Mouse (Mus musculus) natural killer cell, adult 2 months (primary cell): ENCODE data around the gene Irgm1.
"Not testable (repeated sequence)": the region's sequence is repeated elsewhere in the genome, so short reads cannot be mapped to it uniquely, and the experiment has no call there.

ENCODE experiments used
- DNase-seq, 2 experiments: peaks; one replicate each; pipeline ENCODE4 v3.0.0; 2022; ENCODE audit warnings: low spot score in 2 of 2

The Irgm1 gene

GRCm38 (mm10) chr11:48853474-48854180, 17.9 kb downstream of the Irgm1 start:
- peak; percentile 90 for DNase-seq

DNA sequence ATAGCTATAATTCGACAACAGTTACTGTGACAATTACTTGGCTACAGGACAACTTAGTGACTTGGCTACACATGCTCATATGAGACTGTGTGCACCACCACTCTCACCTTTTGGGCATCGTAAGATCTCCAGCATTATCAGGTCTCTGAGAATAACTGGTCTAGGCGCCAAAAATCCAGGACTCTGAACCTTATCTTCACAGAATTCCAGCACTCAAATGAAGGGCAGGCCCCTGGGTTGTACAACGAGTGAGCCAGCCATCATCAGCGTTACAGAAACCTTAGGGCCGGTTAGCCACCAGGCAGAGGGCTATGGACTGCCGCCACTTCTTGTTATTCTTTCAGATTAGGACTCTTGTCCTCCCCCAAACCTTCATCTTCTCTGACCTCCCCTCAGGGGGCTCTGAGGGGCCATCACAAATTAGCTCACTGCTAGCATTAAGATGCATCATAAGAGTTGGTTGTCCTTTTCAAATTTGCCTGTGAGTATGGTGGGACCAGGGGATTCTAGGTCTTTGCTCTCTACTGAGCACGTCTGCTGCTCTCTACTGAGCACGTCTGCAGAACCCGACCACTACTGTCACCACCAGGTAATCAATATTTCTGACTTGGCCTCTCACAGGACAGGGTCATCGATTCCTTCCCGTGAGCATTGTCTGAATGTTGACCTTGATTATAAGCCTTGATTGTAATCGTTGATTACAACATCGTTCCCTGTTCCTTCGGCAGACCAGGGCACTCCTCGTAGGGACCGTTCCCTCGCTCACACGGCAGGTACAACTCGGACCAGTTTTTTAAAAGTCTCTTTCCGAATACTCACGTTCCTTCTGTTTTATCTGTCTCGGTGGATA, 18.6 kb downstream of the Irgm1 start:
- no peak for DNase-seq

GRCm38 (mm10) chr11:48852190-48852589, 19.3 kb downstream of the Irgm1 start:
- no peak for DNase-seq

- DNase-seq = no peak
Observed at GRCm38 (mm10) chr11:48851270-48851995, 20.1 kb downstream of the Irgm1 start.

- DNase-seq = no peak
Observed at GRCm38 (mm10) chr11:48850240-48850639, 21.2 kb downstream of the Irgm1 start.

DNA sequence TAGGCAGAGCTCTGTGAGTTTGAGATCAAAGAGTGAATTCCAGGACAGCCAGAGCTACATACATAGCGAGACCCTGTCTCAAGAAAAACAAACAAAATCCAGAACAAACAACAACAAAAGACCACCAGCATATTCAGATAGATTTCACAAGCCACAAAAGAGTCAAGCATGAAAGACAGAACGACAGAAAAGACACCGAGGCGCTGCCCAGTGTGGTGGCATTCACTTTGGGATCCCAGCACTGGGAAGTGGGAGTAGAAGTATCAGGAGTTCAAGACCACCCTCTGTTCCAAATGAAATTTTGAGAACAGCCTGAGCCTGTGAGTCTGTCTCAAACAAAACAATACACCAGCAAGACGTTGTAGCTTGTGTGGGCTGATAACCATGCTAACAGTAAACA, 24.6 kb downstream of the Irgm1 start:
- no peak for DNase-seq

GRCm38 (mm10) chr11:48846362-48846761, 25.1 kb downstream of the Irgm1 start:
- not testable (repeated sequence) for DNase-seq

DNA sequence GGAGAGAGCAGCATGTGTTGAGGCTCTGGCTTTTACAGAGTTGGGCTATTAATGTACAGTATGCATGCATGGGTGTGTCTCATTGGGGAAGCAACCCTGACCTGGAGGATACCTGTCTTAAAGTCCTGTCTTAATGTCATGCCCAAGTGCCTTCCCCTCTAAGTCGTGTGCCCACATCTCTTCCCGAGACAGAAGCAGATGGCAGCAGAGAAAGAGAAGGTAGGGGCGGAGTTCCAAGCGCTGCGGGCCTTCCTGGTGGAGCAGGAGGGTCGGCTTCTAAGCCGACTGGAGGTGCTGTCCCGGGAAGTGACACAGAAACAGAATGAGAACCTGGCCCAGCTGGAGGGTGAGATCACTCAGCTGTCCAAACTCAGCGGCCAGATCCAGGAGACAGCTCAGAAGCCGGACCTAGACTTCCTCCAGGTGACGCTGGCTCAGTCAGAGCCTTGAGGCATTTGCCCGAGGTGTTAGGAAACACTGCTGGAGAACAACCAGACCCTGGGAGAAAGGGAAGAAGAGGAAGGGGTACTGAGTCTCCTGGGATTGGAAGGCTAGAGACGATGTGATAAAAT, 26.2 kb downstream of the Irgm1 start:
- DNase-seq = no peak

GRCm38 (mm10) chr11:48844309-48844708, 27.2 kb downstream of the Irgm1 start:
- no peak for DNase-seq

DNA sequence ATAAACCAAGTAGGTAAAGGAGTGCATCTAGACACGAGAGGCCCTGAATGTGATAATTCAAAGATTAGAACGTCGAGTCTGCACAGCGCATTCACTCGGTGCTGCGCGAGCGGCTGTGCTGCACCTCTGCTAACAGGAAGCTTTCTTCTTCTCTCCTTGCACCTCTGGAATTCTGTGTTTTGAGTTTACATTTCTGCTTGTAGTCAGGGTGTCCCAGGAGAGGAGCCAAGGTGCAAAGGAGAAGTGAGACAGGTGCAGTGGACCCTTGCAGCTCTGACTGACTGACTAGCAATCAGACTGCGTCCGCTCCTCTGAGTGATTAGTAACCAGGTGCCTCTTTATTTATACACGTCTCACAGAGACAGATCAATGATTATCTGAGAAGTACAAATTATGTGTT, 28.3 kb downstream of the Irgm1 start:
- DNase-seq = peak in 1 of 2 experiments; percentile 72

DNA sequence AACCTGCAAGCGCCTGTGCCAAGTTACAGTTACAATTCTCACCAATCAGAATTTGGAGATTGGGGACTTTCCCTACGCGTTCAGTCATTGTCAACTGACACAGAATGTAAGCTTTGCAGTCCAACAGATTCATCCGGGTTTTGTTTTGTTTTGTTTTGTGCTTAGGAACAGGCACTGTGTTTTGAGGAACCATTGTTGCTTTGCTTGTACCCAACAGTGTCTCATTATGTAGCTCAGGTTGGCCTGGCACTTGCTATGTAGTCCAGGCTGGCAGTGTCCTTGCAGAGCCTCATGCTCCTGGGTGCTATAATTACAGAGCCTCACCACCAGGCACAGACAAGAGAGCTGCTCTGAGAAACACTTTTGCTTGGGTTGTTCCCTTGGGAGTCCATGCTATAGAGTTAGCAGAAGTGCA, 29.1 kb downstream of the Irgm1 start:
- DNase-seq = peak in 1 of 2 experiments; percentile 67

GRCm38 (mm10) chr11:48841213-48841612, 30.3 kb downstream of the Irgm1 start:
- no peak for DNase-seq

GRCm38 (mm10) chr11:48840805-48841204, 30.7 kb downstream of the Irgm1 start:
- DNase-seq = no peak

DNA sequence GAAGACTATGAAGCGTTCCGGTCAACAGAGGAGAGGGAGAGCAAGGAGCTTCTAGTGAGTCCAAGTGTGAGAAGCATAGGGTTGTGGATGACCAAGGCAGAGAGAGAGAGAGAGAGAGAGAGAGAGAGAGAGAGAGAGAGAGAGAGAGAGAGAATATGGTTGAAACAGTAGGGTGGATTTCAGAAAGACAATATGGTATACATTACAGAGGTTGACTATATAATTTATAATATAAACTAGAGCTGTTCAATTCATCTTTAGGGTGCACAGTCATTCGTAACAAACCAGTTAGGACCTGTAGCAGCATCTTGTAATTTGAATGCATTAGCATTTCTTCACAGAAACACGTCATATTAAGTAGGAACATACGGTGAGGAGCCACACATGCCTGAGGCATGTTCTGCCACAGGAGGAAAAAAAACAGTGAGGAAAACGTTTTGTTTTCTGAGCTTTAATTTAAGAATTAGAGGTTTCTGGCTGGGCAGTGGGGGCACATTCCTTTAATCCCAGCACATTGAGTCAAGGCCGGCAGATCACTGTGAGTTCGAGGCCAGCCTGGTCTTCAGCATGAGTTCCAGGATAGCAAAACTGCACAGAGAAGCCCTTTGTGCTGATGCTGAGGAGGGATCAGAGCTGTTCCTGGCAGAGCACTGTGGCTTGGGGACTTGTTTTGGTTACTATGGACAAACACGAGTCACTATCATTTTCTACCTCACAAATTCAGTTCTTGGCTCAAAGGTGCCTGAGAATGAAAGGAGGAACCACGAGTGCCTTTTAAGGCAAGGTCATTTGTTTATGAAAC, 32.4 kb downstream of the Irgm1 start:
- DNase-seq = no peak

GRCm38 (mm10) chr11:48838181-48838797, 33.2 kb downstream of the Irgm1 start:
- DNase-seq = peak; percentile 43 to 84

DNA sequence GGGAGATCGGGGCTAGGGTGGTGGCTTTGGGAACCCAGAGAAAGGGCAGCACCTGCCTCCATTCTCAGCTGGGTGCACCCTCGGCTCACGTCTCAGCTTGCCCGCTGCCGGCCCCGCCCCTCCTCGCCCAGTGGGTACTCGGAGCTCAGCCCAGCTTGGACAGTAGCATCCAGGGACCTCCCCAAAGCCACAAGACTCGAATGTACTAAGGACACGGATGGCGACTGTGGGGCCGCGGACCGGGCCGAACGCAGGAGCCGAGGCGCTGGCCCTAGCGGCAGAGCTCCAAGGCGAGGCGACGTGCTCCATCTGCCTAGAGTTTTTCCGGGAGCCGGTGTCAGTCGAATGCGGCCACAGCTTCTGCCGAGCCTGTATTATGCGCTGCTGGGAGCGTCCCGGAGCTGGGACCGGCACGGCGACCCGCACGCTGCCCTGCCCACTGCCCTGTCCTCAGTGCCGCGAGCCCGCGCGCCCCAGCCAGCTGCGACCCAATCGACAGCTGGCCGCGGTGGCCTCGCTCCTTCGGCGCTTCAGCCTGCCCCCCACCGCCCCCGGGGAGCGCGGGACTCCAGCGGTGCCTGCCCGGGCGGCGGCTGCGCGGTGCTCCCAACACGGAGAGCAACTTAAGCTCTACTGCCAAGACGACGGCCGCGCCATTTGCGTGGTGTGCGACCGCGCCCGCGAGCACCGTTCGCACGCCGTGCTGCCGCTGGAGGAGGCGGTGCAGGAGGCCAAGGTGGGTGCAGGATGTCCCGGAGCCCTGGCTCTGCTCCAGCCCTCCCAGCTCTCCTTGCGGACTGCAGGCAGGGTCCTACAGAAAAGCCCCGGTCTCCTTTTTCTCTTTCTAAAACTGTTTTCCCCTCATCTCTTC, 33.9 kb downstream of the Irgm1 start:
- peak; percentile 46 to 65 for DNase-seq

- DNase-seq = no peak
Observed at GRCm38 (mm10) chr11:48836990-48837309, 34.5 kb downstream of the Irgm1 start.

GRCm38 (mm10) chr11:48835923-48836322, 35.6 kb downstream of the Irgm1 start:
- DNase-seq = no peak

DNA sequence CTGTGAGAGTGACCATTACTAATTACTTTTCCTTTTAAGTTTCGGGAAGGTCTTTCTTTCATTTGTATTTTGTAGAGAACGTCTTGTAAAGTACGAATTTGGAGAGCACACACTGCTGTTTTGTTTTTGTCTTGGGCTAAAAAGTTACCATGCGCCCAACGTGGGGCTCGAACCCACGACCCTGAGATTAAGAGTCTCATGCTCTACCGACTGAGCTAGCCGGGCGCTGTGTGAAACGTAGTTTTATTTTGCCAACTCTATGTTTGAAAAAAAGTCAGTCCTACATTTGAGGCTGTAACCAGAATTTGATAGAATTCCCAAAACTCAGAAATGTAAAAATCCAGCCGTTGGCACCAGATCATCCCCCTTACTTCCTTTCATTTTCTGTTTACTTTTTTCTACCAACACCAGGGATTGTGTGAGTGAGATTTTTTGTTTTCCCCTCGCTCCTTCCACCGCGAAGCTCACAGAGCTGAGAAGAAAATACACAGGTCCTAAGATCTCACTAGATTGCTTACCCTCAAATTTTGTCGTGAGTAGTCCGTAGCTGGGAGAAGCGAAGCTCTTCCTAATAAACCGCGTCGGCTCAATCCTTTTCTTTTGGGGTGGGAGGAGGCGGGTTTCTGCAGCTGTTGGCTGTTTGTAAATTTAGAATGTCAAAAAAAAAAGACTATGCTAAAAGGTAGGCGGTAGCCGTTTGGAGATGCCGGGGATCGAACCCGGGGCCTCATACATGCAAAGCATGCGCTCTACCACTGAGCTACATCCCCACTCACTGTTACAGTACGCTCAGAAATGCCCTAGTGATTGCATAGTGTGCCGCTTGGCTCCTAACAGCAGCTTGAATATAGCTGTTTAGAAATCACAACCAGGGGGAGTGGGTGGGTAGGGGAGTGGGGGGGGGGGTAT, 37.5 kb downstream of the Irgm1 start:
- DNase-seq = peak; percentile 90 to 93
